Mouse (Mus musculus): ENCODE data around the gene 4933402N22Rik. TPM values are rescaled to one million over a fixed set of nuclear protein-coding genes. Genes with fewer than 3 reads are reported as not detected.
"Not testable (repeated sequence)": the region's sequence is repeated elsewhere in the genome, so short reads cannot be mapped to it uniquely, and the experiment has no call there.

4933402N22Rik gene
- not detected in 2 replicates for polyA plus RNA-seq (2016; fragmentation: Nextera tagmentation; extraction: Ambion mirVana)

- 25% methylated on average over 1 of the region's 2 CpGs for WGBS
- not testable (repeated sequence) for DNase-seq (ENCODE audit: low spot score); H3K9me3 ChIP-seq; H3K4me3 ChIP-seq; H3K36me3 ChIP-seq; H3K27me3 ChIP-seq (ENCODE audit: insufficient read depth, poor library complexity, severe bottlenecking); H3K27ac ChIP-seq; H3K4me1 ChIP-seq
These were observed at the start of gene 4933402N22Rik for GRCm38 (mm10) chr5:11917743-11918142. 4933402N22Rik (plus strand) TSS chr5:11918043.

- DNase-seq (ENCODE audit: low spot score); H3K36me3 ChIP-seq; H3K9me3 ChIP-seq; H3K4me1 ChIP-seq; H3K4me3 ChIP-seq; H3K27ac ChIP-seq; H3K27me3 ChIP-seq (ENCODE audit: insufficient read depth, poor library complexity, severe bottlenecking): not testable (repeated sequence)
- 83% methylated on average over 2 of the region's 2 CpGs for WGBS
These were observed 5.9 kb downstream of the 4933402N22Rik start for GRCm38 (mm10) chr5:11923790-11924189.

Other genes starting within 250 kb of the 4933402N22Rik start
- not detected in 2 replicates for gene Gm8922, start 236.1 kb upstream of the 4933402N22Rik start, polyA plus RNA-seq (2016; fragmentation: Nextera tagmentation; extraction: Ambion mirVana)
- not detected in 2 replicates for gene Gm8926, start 147.5 kb upstream of the 4933402N22Rik start, polyA plus RNA-seq (2016; fragmentation: Nextera tagmentation; extraction: Ambion mirVana)
- not detected in 2 replicates for gene Gm6465, start 72.5 kb upstream of the 4933402N22Rik start, polyA plus RNA-seq (2016; fragmentation: Nextera tagmentation; extraction: Ambion mirVana)